Mouse (Mus musculus) MEL (cell line): ENCODE measurements around the gene Gtsf1. TPM values are rescaled to one million over a fixed set of nuclear protein-coding genes. Genes with fewer than 3 reads are reported as not detected.

Experiments used
- DNase-seq: peaks from one replicate; pipeline ENCODE4 v3.0.0; 2011; ENCODE audit warnings: low read depth, low spot score
- H3K27ac ChIP-seq: 2 replicates; pipeline ENCODE4 v1.5.1; 2012; ENCODE audit warnings: low read depth, mild to moderate bottlenecking, control low read depth, low read length, moderate library complexity; ENCODE audit not compliant: control insufficient read depth
- H3K27me3 ChIP-seq, 2 experiments: fragments of 150-350 bp in 1 of 2; sonication (generic) in 1 of 2; 2 replicates each; pipeline ENCODE4 v1.6.1; 2012; ENCODE audit warnings: low read length in 2 of 2, mild to moderate bottlenecking in 2 of 2, improper control_type of control experiment in 1 of 2, moderate library complexity in 1 of 2; ENCODE audit not compliant: insufficient read depth in 2 of 2, control insufficient read depth in 1 of 2
- H3K36me3 ChIP-seq, 2 experiments: 2 replicates each; pipeline ENCODE4 v1.6.1; 2012 to 2014; ENCODE audit warnings: low read length in 2 of 2, improper control_type of control experiment in 1 of 2, inconsistent platforms in 1 of 2, mild to moderate bottlenecking in 1 of 2; ENCODE audit not compliant: insufficient read depth in 2 of 2, control insufficient read depth in 1 of 2
- H3K4me1 ChIP-seq, 2 experiments: fragments of 150-350 bp in 1 of 2; sonication (generic) in 1 of 2; 2 replicates each; pipeline ENCODE4 v1.6.1; 2012; ENCODE audit warnings: low read length in 2 of 2, improper control_type of control experiment in 1 of 2, mild to moderate bottlenecking in 1 of 2; ENCODE audit not compliant: insufficient read depth in 2 of 2, control insufficient read depth in 1 of 2
- H3K4me3 ChIP-seq, 2 experiments: fragments of 150-350 bp in 1 of 2; sonication (generic) in 1 of 2; 2 replicates each; pipeline ENCODE4 v1.5.1; 2012; ENCODE audit warnings: low read depth in 2 of 2, low read length in 2 of 2, mild to moderate bottlenecking in 2 of 2, moderate library complexity in 2 of 2, control low read depth in 1 of 2, improper control_type of control experiment in 1 of 2; ENCODE audit not compliant: control insufficient read depth in 1 of 2, insufficient read depth in 1 of 2
- H3K79me2 ChIP-seq: 2 replicates; pipeline ENCODE4 v1.6.1; 2012; ENCODE audit warnings: mild to moderate bottlenecking, low read length, moderate library complexity; ENCODE audit not compliant: control insufficient read depth, poor library complexity, insufficient read depth
- H3K9ac ChIP-seq: 2 replicates; pipeline ENCODE4 v1.6.1; 2012; ENCODE audit warnings: low read depth, mild to moderate bottlenecking, control low read depth, low read length, moderate library complexity; ENCODE audit not compliant: control insufficient read depth, poor library complexity, severe bottlenecking
- H3K9me3 ChIP-seq: fragments of 150-350 bp; sonication (generic); replicated peaks from 2 replicates; pipeline ENCODE4 v1.6.1; 2012; ENCODE audit warnings: mild to moderate bottlenecking, low read length, improper control_type of control experiment, moderate library complexity; ENCODE audit not compliant: insufficient read depth
- BHLHE40 ChIP-seq: IDR thresholded peaks from 2 replicates; pipeline ENCODE4 v1.6.1; 2012; ENCODE audit warnings: low read depth, mild to moderate bottlenecking, inconsistent platforms, low read length, improper control_type of control experiment, borderline replicate concordance
- CHD1 ChIP-seq: IDR thresholded peaks from 2 replicates; pipeline ENCODE4 v1.6.1; 2012; ENCODE audit warnings: low read depth, mild to moderate bottlenecking, inconsistent platforms, low read length, improper control_type of control experiment
- EP300 ChIP-seq, 2 experiments: IDR thresholded peaks; 2 replicates each; pipeline ENCODE4 v1.6.1; 2011; ENCODE audit warnings: improper control_type of control experiment in 2 of 2, low read length in 2 of 2, low read depth in 1 of 2, mild to moderate bottlenecking in 1 of 2
- GABPA ChIP-seq: IDR thresholded peaks from 2 replicates; pipeline ENCODE4 v1.6.1; 2012; ENCODE audit warnings: low read depth, mild to moderate bottlenecking, inconsistent platforms, low read length, improper control_type of control experiment, moderate library complexity
- GATA1 ChIP-seq: IDR thresholded peaks from 2 replicates; pipeline ENCODE4 v1.6.1; 2011; ENCODE audit warnings: low read depth, low read length, improper control_type of control experiment
- HCFC1 ChIP-seq: IDR thresholded peaks from 2 replicates; pipeline ENCODE4 v1.6.1; 2012; ENCODE audit warnings: low read depth, mild to moderate bottlenecking, inconsistent platforms, low read length, improper control_type of control experiment, moderate library complexity
- JUND ChIP-seq: IDR thresholded peaks from 2 replicates; pipeline ENCODE4 v1.6.1; 2011; ENCODE audit warnings: low read depth, mild to moderate bottlenecking, improper control_type of control experiment, low read length
- KAT2A ChIP-seq: conservative IDR thresholded peaks from 2 replicates; pipeline ENCODE4 v1.6.1; 2012; ENCODE audit warnings: low read depth, low read length, improper control_type of control experiment, inconsistent platforms
- MAFK ChIP-seq: IDR thresholded peaks from 2 replicates; pipeline ENCODE4 v1.6.1; 2011; ENCODE audit warnings: low read depth, mild to moderate bottlenecking, low read length, improper control_type of control experiment, borderline replicate concordance
- MAZ ChIP-seq: IDR thresholded peaks from 2 replicates; pipeline ENCODE4 v1.6.1; 2012; ENCODE audit warnings: low read depth, mild to moderate bottlenecking, inconsistent platforms, low read length, improper control_type of control experiment
- MEF2A ChIP-seq: IDR thresholded peaks from 2 replicates; pipeline ENCODE4 v1.6.1; 2014; ENCODE audit warnings: low read depth, mild to moderate bottlenecking, inconsistent platforms, low read length, improper control_type of control experiment; ENCODE audit not compliant: poor library complexity, insufficient replicate concordance, severe bottlenecking; ENCODE audit errors: extremely low read depth
- MYC ChIP-seq: IDR thresholded peaks from 2 replicates; pipeline ENCODE4 v1.6.1; 2011; ENCODE audit warnings: low read depth, mild to moderate bottlenecking, low read length, improper control_type of control experiment, moderate library complexity
- NELFE ChIP-seq: IDR thresholded peaks from 2 replicates; pipeline ENCODE4 v1.6.1; 2011; ENCODE audit warnings: low read depth, low read length, improper control_type of control experiment
- NRF1 ChIP-seq: IDR thresholded peaks from 2 replicates; pipeline ENCODE4 v1.6.1; 2014; ENCODE audit warnings: low read depth, mild to moderate bottlenecking, inconsistent platforms, low read length, improper control_type of control experiment, moderate library complexity; ENCODE audit not compliant: poor library complexity, insufficient read depth, severe bottlenecking
- POLR2A ChIP-seq, 2 experiments: IDR thresholded peaks; 2 replicates each; pipeline ENCODE4 v1.6.1; 2011 to 2012; ENCODE audit warnings: low read length in 2 of 2, mild to moderate bottlenecking in 2 of 2, control low read depth in 1 of 2, improper control_type of control experiment in 1 of 2, low read depth in 1 of 2, moderate library complexity in 1 of 2; ENCODE audit not compliant: control insufficient read depth in 1 of 2, insufficient read depth in 1 of 2, poor library complexity in 1 of 2
- POLR2AphosphoS5 ChIP-seq: IDR thresholded peaks from 2 replicates; pipeline ENCODE4 v1.6.1; 2012; ENCODE audit warnings: low read depth, borderline replicate concordance, mild to moderate bottlenecking, inconsistent platforms, low read length, moderate library complexity, mixed read lengths
- RAD21 ChIP-seq: IDR thresholded peaks from 2 replicates; pipeline ENCODE4 v1.6.1; 2011; ENCODE audit warnings: mild to moderate bottlenecking, low read depth, low read length, improper control_type of control experiment
- RCOR1 ChIP-seq: IDR thresholded peaks from 2 replicates; pipeline ENCODE4 v1.6.1; 2012; ENCODE audit warnings: low read depth, mild to moderate bottlenecking, inconsistent platforms, low read length, improper control_type of control experiment
- SMC3 ChIP-seq: IDR thresholded peaks from 2 replicates; pipeline ENCODE4 v1.6.1; 2011; ENCODE audit warnings: low read depth, low read length, improper control_type of control experiment
- TBP ChIP-seq: IDR thresholded peaks from 2 replicates; pipeline ENCODE4 v1.8.0; 2011; ENCODE audit warnings: low read depth, low read length, improper control_type of control experiment
- USF1 ChIP-seq: IDR thresholded peaks from 2 replicates; pipeline ENCODE4 v1.6.1; 2014; ENCODE audit warnings: low read depth, mild to moderate bottlenecking, inconsistent platforms, low read length, improper control_type of control experiment, moderate library complexity
- USF2 ChIP-seq, 2 experiments: IDR thresholded peaks; 2 replicates each; pipeline ENCODE4 v1.6.1; 2011 to 2012; ENCODE audit warnings: improper control_type of control experiment in 2 of 2, low read length in 2 of 2, borderline replicate concordance in 1 of 2, inconsistent platforms in 1 of 2, low read depth in 1 of 2, mild to moderate bottlenecking in 1 of 2; ENCODE audit not compliant: insufficient read depth in 1 of 2
- ZC3H11A ChIP-seq: IDR thresholded peaks from 2 replicates; pipeline ENCODE4 v1.6.1; 2012; ENCODE audit warnings: low read depth, mild to moderate bottlenecking, inconsistent platforms, low read length, improper control_type of control experiment
- ZKSCAN1 ChIP-seq: IDR thresholded peaks from 2 replicates; pipeline ENCODE4 v1.6.1; 2012; ENCODE audit warnings: low read depth, mild to moderate bottlenecking, inconsistent platforms, low read length, improper control_type of control experiment, moderate library complexity
- ZNF384 ChIP-seq: IDR thresholded peaks from 2 replicates; pipeline ENCODE4 v1.6.1; 2012; ENCODE audit warnings: low read depth, mild to moderate bottlenecking, inconsistent platforms, low read length, improper control_type of control experiment
- polyA plus RNA-seq, 2 experiments: library from polyadenylated mRNA; stranded (reverse) in 1 of 2; unstranded in 1 of 2; fragments of >175 nt in 1 of 2; fragments of >200 nt in 1 of 2; gene quantifications; 2 replicates each; pipeline versions ENCODE4 v1.2.1 to v1.2.4; 2012; ENCODE audit warnings: low replicate concordance in 2 of 2, low read depth in 1 of 2; ENCODE audit not compliant: insufficient read length in 2 of 2, insufficient read depth in 1 of 2, missing spikeins in 1 of 2
- total RNA-seq: library from RNA; depleted of rRNA; stranded (reverse); fragments of 300-350 nt; gene quantifications from 2 replicates; pipeline ENCODE4 v1.2.3, GENCODE M21; 2012

Gtsf1 gene
- total and polyA plus RNA-seq, 3 experiments = 0.15 TPM; not detected in 2

DNA sequence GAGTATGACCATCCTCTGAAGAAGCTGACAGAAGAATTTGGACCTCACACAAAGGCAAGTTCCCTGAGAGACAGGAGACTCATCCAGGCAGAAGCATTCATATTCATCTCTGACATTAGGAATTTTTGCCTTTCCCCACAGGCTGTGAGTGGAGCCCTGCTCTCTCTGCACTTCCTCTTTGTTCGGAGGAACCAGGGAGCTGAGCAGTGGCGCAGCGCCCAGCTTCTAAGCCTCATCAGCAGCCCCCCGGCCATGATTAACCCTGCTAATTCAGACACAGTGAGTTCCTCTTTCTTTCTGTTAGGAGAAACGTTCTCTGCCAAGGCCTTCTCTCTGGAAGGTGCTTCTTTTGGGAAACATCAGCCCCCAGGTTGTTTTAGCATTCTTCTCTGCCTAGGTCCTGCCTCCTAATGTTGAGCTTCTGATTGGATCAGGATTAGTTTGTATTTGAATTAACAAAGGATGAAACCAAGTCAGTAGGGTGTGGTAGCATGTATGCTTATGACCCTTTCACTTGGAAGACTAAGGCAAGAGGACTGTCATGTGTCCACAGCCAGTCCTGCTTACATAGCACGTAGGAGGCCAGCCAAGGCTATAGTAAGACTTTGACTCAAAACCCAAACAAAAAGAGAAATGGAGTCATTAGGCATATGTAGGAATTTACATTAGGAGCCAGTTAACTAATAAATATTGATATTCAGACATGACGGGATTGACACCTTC lies 32.4 kb upstream of the Gtsf1 start:
- peaks cover 5 to 15% of the 10 kb centered on the region in 2 experiments; a peak in 3 of 4 replicates for H3K36me3 ChIP-seq

DNA sequence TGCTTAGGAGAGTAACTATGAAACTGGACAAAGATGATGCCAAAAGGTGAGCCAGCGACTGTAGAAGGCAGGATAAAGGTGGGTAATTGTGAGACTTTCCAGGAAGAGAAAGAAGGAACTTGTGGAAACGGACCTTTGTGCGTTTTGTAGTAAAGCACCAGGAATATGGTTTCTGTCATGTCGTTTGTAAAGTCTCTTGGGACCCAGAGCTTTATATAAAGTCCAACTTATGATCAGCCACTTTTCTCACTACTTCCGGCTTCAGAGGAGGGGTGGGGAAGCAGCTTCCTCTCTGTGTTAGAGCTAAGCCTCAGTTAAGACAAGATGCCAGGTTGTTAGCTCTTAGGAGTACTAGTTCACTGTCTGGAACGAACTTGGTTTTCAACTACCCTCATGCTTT lies 24.2 kb upstream of the Gtsf1 start:
- peak overlapping the region; percentile 62 to 96 for H3K4me3 ChIP-seq

More for the DNA sequence above, 32.4 kb upstream of the Gtsf1 start:
- H3K27ac ChIP-seq = no peak overlapping the region; the same call in 1 of the 2 replicates
- no peaks in the 10 kb centered on the region for H3K79me2 ChIP-seq
- no peaks in the 10 kb centered on the region for H3K9me3 ChIP-seq
- H3K9ac ChIP-seq = no peak overlapping the region
- peak; percentile 84 for DNase-seq
- H3K4me1 ChIP-seq = peaks cover 3 to 4% of the 10 kb centered on the region in 2 experiments; a peak in 2 of 4 replicates
- no peak overlapping the region for H3K4me3 ChIP-seq
- no peaks in the 10 kb centered on the region for H3K27me3 ChIP-seq
- TF ChIP-seq CHD1 (no peak), ZKSCAN1 (no peak), USF2 (IDR thresholded peaks at IDR 0.05; ENCODE audit: borderline replicate concordance in 1 of 2, insufficient read depth in 1 of 2, low read depth in 1 of 2, low read length in 2 of 2) (no peak), EP300 (IDR thresholded peaks at IDR 0.05; ENCODE audit: low read depth in 1 of 2, low read length in 2 of 2) (peak in 1 of 2 experiments; percentile 41; a peak in 2 of 4 replicates), GABPA (no peak), MYC (no peak), KAT2A (no peak), USF1 (no peak), ZC3H11A (no peak), MAZ (0 out of 2 replicates have a peak, but pooled peaks have one; percentile 31)

More for the DNA sequence above, 24.2 kb upstream of the Gtsf1 start:
- peaks cover 0 to 10% of the 10 kb centered on the region in 2 experiments; a peak in 2 of 4 replicates for H3K36me3 ChIP-seq
- H3K9me3 ChIP-seq = no peaks in the 10 kb centered on the region
- H3K4me1 ChIP-seq = 0 out of 4 replicates have a peak, but pooled peaks cover 0 to 3% of the 10 kb centered on the region in 2 experiments
- no peaks in the 10 kb centered on the region for H3K27me3 ChIP-seq
- peaks cover 10% of the 10 kb centered on the region for H3K79me2 ChIP-seq
- peak overlapping the region; percentile 86 for H3K27ac ChIP-seq
- peak overlapping the region; percentile 85 for H3K9ac ChIP-seq
- TF ChIP-seq USF2 (IDR thresholded peaks at IDR 0.05; ENCODE audit: borderline replicate concordance in 1 of 2, insufficient read depth in 1 of 2, low read depth in 1 of 2, low read length in 2 of 2) (no peak), GATA1 (no peak), JUND (no peak), BHLHE40 (no peak), ZNF384 (no peak), MAZ (no peak), MAFK (no peak), GABPA (no peak), ZKSCAN1 (no peak), EP300 (IDR thresholded peaks at IDR 0.05; ENCODE audit: low read depth in 1 of 2, low read length in 2 of 2) (no peak), HCFC1 (no peak), MEF2A (no peak), RCOR1 (no peak), TBP (no peak), POLR2A (IDR thresholded peaks at IDR 0.05; ENCODE audit: control insufficient read depth in 1 of 2, insufficient read depth in 1 of 2, low read depth in 1 of 2, low read length in 2 of 2, poor library complexity in 1 of 2) (no peak), NRF1 (no peak), POLR2AphosphoS5 (no peak), RAD21 (no peak), SMC3 (no peak), NELFE (no peak)
- TF ChIP-seq, all 39 proteins: peak for 0
- peak; percentile 38 for DNase-seq
